Mouse (Mus musculus) CH12.LX (cell line): ENCODE results near the gene Tpd52l2. TPM values are rescaled to one million over a fixed set of nuclear protein-coding genes. Genes with fewer than 3 reads are reported as not detected.
A peak's percentile ranks its signal among the peaks of the same experiment; 100 is the strongest.

Experiments used
- DNase-seq: peaks from one replicate; pipeline ENCODE4 v3.0.0-alpha.2; 2013; ENCODE audit errors: extremely low read depth
- H3K27ac ChIP-seq: 2 replicates; pipeline ENCODE4 v1.5.1; 2012; ENCODE audit warnings: low read depth, mild to moderate bottlenecking, control low read depth, moderate library complexity; ENCODE audit not compliant: insufficient read depth
- H3K27me3 ChIP-seq: replicated peaks from 2 replicates; pipeline ENCODE3; 2012; ENCODE audit warnings: inconsistent platforms
- H3K36me3 ChIP-seq, 2 experiments: replicated peaks in 1 of 2; 2 replicates each; pipeline versions ENCODE3 to v1.6.1; 2012; ENCODE audit warnings: inconsistent platforms in 1 of 2, low read length in 1 of 2, mild to moderate bottlenecking in 1 of 2, mixed read lengths in 1 of 2, moderate library complexity in 1 of 2; ENCODE audit not compliant: control insufficient read depth in 1 of 2, insufficient read depth in 1 of 2
- H3K4me1 ChIP-seq, 2 experiments: 2 replicates each; pipeline ENCODE4 v1.6.1; 2012; ENCODE audit warnings: inconsistent platforms in 1 of 2, moderate library complexity in 1 of 2; ENCODE audit not compliant: insufficient read depth in 2 of 2, control insufficient read depth in 1 of 2
- H3K4me2 ChIP-seq: 2 replicates; pipeline ENCODE4 v1.6.1; 2012; ENCODE audit warnings: low read depth, mild to moderate bottlenecking, control low read depth; ENCODE audit not compliant: poor library complexity, insufficient read depth, severe bottlenecking
- H3K4me3 ChIP-seq, 3 experiments: fragments of 150-350 bp in 1 of 3; sonication (generic) in 1 of 3; replicated peaks in 1 of 3; 2 replicates each; pipeline versions ENCODE3 to v1.5.1; 2011 to 2012; ENCODE audit warnings: low read depth in 2 of 3, low read length in 2 of 3, mild to moderate bottlenecking in 2 of 3, moderate library complexity in 2 of 3, control low read depth in 1 of 3, improper control_type of control experiment in 1 of 3, inconsistent platforms in 1 of 3, mixed read lengths in 1 of 3; ENCODE audit not compliant: poor library complexity in 1 of 3
- H3K79me2 ChIP-seq: replicated peaks from 2 replicates; pipeline ENCODE4 v1.6.1; 2012; ENCODE audit warnings: mild to moderate bottlenecking, moderate library complexity; ENCODE audit not compliant: control insufficient read depth, poor library complexity, insufficient read depth, severe bottlenecking; ENCODE audit errors: extremely low read depth
- H3K9ac ChIP-seq: 2 replicates; pipeline ENCODE4 v1.6.1; 2012; ENCODE audit warnings: low read depth, mild to moderate bottlenecking, control low read depth, moderate library complexity; ENCODE audit not compliant: insufficient read depth
- H3K9me3 ChIP-seq: replicated peaks from 2 replicates; pipeline ENCODE3; 2012; ENCODE audit warnings: low read length, inconsistent platforms, mixed read lengths
- BHLHE40 ChIP-seq: IDR thresholded peaks from 2 replicates; pipeline ENCODE4 v1.6.1; 2011; ENCODE audit warnings: mild to moderate bottlenecking, low read depth, low read length, improper control_type of control experiment
- CHD2 ChIP-seq: IDR thresholded peaks from 2 replicates; pipeline ENCODE4 v1.6.1; 2011; ENCODE audit warnings: low read length, improper control_type of control experiment
- CTCF ChIP-seq, 2 experiments: IDR thresholded peaks in 1 of 2; conservative IDR thresholded peaks in 1 of 2; 2 replicates each; pipeline ENCODE4 v1.5.1; 2011 to 2012; ENCODE audit warnings: low read depth in 2 of 2, low read length in 2 of 2, improper control_type of control experiment in 1 of 2, inconsistent platforms in 1 of 2, mild to moderate bottlenecking in 1 of 2, moderate library complexity in 1 of 2
- E2F4 ChIP-seq: IDR thresholded peaks from 2 replicates; pipeline ENCODE4 v1.6.1; 2011; ENCODE audit warnings: low read depth, low read length, improper control_type of control experiment; ENCODE audit not compliant: insufficient replicate concordance
- ELF1 ChIP-seq: IDR thresholded peaks from 2 replicates; pipeline ENCODE4 v1.6.1; 2014; ENCODE audit warnings: low read depth, mild to moderate bottlenecking, inconsistent platforms, low read length, improper control_type of control experiment
- EP300 ChIP-seq: IDR thresholded peaks from 2 replicates; pipeline ENCODE4 v1.6.1; 2011; ENCODE audit warnings: low read length, improper control_type of control experiment
- ETS1 ChIP-seq: conservative IDR thresholded peaks from 2 replicates; pipeline ENCODE4 v1.6.1; 2012; ENCODE audit warnings: low read depth, mild to moderate bottlenecking, inconsistent platforms, low read length, improper control_type of control experiment, moderate library complexity
- GABPA ChIP-seq: IDR thresholded peaks from 2 replicates; pipeline ENCODE4 v1.6.1; 2012; ENCODE audit warnings: low read depth, low read length, improper control_type of control experiment, inconsistent platforms; ENCODE audit not compliant: insufficient replicate concordance
- HCFC1 ChIP-seq: IDR thresholded peaks from 2 replicates; pipeline ENCODE4 v1.6.1; 2012; ENCODE audit warnings: low read depth, mild to moderate bottlenecking, inconsistent platforms, low read length, improper control_type of control experiment
- IRF4 ChIP-seq: IDR thresholded peaks from 2 replicates; pipeline ENCODE4 v1.6.1; 2014; ENCODE audit warnings: low read depth, mild to moderate bottlenecking, inconsistent platforms, low read length, improper control_type of control experiment
- JUN ChIP-seq: IDR thresholded peaks from 2 replicates; pipeline ENCODE4 v1.6.1; 2011; ENCODE audit warnings: low read depth, mild to moderate bottlenecking, low read length, improper control_type of control experiment, moderate library complexity; ENCODE audit not compliant: insufficient read depth
- JUND ChIP-seq: conservative IDR thresholded peaks from 2 replicates; pipeline ENCODE4 v1.6.1; 2011; ENCODE audit warnings: low read depth, low read length, improper control_type of control experiment
- MAFK ChIP-seq: IDR thresholded peaks from 2 replicates; pipeline ENCODE4 v1.6.1; 2011; ENCODE audit warnings: low read length, improper control_type of control experiment; ENCODE audit not compliant: insufficient replicate concordance
- MEF2A ChIP-seq: IDR thresholded peaks from 2 replicates; pipeline ENCODE4 v1.6.1; 2014; ENCODE audit warnings: low read depth, mild to moderate bottlenecking, inconsistent platforms, low read length, improper control_type of control experiment, borderline replicate concordance
- MXI1 ChIP-seq: IDR thresholded peaks from 2 replicates; pipeline ENCODE4 v1.6.1; 2011; ENCODE audit warnings: mild to moderate bottlenecking, low read depth, low read length, improper control_type of control experiment
- POLR2A ChIP-seq: IDR thresholded peaks from 2 replicates; pipeline ENCODE4 v1.6.1; 2011; ENCODE audit warnings: low read depth, mild to moderate bottlenecking, improper control_type of control experiment, low read length
- POLR2AphosphoS2 ChIP-seq: IDR thresholded peaks from 2 replicates; pipeline ENCODE4 v1.6.1; 2011; ENCODE audit warnings: low read depth, low read length, improper control_type of control experiment
- SIN3A ChIP-seq: IDR thresholded peaks from 2 replicates; pipeline ENCODE4 v1.6.1; 2012; ENCODE audit warnings: low read length, improper control_type of control experiment, inconsistent platforms
- TBP ChIP-seq: conservative IDR thresholded peaks from 2 replicates; pipeline ENCODE4 v1.6.1; 2011; ENCODE audit warnings: low read depth, low read length, improper control_type of control experiment
- TCF12 ChIP-seq: IDR thresholded peaks from 2 replicates; pipeline ENCODE4 v1.6.1; 2014; ENCODE audit warnings: low read depth, mild to moderate bottlenecking, inconsistent platforms, low read length, improper control_type of control experiment
- UBTF ChIP-seq: IDR thresholded peaks from 2 replicates; pipeline ENCODE4 v1.6.1; 2012; ENCODE audit warnings: low read depth, mild to moderate bottlenecking, inconsistent platforms, low read length, improper control_type of control experiment, moderate library complexity
- USF1 ChIP-seq: IDR thresholded peaks from 2 replicates; pipeline ENCODE4 v1.6.1; 2014; ENCODE audit warnings: low read depth, mild to moderate bottlenecking, inconsistent platforms, low read length, improper control_type of control experiment
- USF2 ChIP-seq: conservative IDR thresholded peaks from 2 replicates; pipeline ENCODE4 v1.6.1; 2011; ENCODE audit warnings: low read depth, low read length, improper control_type of control experiment
- ZC3H11A ChIP-seq: IDR thresholded peaks from 2 replicates; pipeline ENCODE4 v1.6.1; 2012; ENCODE audit warnings: low read depth, mild to moderate bottlenecking, inconsistent platforms, low read length, improper control_type of control experiment
- ZKSCAN1 ChIP-seq: IDR thresholded peaks from 2 replicates; pipeline ENCODE4 v1.6.1; 2012; ENCODE audit warnings: low read depth, inconsistent platforms, low read length, improper control_type of control experiment, borderline replicate concordance
- ZNF384 ChIP-seq: IDR thresholded peaks from 2 replicates; pipeline ENCODE4 v1.6.1; 2012; ENCODE audit warnings: low read depth, low read length, improper control_type of control experiment, inconsistent platforms
- dilution Hi-C: fragments of 300-500 bp; cut with MboI; formaldehyde crosslinking; loops from 2 replicates; pipeline ENCODE4 v1.14.3; 2020; ENCODE audit warnings: low sequenced_read_pairs; ENCODE audit not compliant: extremely low pct_unique_long_range_greater_than_20kb, extremely low pct_ligation_motif_present
- in situ Hi-C: fragments of 300-500 bp; cut with MboI; formaldehyde crosslinking; loops from 3 replicates; pipeline ENCODE4 v1.14.3; 2019; ENCODE audit warnings: low sequenced_read_pairs, low pct_ligation_motif_present, low pct_unique_long_range_greater_than_20kb, mixed read lengths
- polyA plus RNA-seq: library from polyadenylated mRNA; unstranded; fragments of >175 nt; gene quantifications from 2 replicates; pipeline ENCODE4 v1.2.1, GENCODE M21; 2012; ENCODE audit warnings: low read depth; ENCODE audit not compliant: insufficient read length
- total RNA-seq, 2 experiments: library from RNA; depleted of rRNA; stranded (reverse); fragments of 300-350 nt in 1 of 2; fragments of >200 nt in 1 of 2; gene quantifications; 2 replicates each; pipeline ENCODE4 v1.2.3; 2012 to 2014

The Tpd52l2 gene
- total and polyA plus RNA-seq, 3 experiments = 80.7 to 126 (median 92.0) TPM

DNA sequence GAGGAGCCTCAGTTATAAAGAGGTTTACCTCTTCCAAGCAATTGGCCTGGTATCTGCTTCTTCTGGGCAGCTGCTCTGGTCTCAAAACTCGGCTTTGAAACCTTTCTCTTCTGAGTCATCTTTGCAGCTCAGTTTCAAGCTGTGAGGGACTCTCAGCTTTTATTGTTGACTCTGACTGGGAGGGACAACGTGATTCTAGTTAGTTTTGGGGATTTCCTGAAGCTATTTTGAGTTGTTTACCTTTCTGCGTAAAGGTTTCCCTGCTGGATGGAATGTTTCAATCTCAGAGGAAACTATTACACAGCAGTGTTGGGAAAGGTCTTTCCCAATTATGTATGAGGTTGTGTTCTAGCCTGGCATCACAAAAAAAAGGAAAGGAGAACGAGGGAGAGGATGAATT lies 1.7 kb downstream of the Tpd52l2 start:
- peaks cover 0 to 24% of the 10 kb centered on the region in 2 experiments; a peak in 3 of 4 replicates for H3K4me1 ChIP-seq
- dilution Hi-C loops = no loop called here
- peaks cover 31 to 55% of the 10 kb centered on the region in 2 experiments for H3K36me3 ChIP-seq
- in situ Hi-C loops = loop anchor here (25.0 kb wide), 1 partner anchor 311 kb away; the partner anchor contains the start of gene Ppdpf
- peaks cover 36% of the 10 kb centered on the region for H3K79me2 ChIP-seq
- no peaks in the 10 kb centered on the region for H3K9me3 ChIP-seq
- no peaks in the 10 kb centered on the region for H3K27me3 ChIP-seq
- no peak for TF ChIP-seq ZC3H11A
- TF ChIP-seq ELF1 = no peak
- TF ChIP-seq CTCF (conservative IDR thresholded peaks at IDR 0.05 in 1 of 2, IDR thresholded peaks at IDR 0.05 in 1 of 2; ENCODE audit: low read depth in 2 of 2, low read length in 2 of 2) = no peak
- TF ChIP-seq UBTF = no peak
- TF ChIP-seq EP300 = no peak
- TF ChIP-seq TBP = no peak
- TF ChIP-seq JUND = no peak
- no peak for TF ChIP-seq ZKSCAN1
- TF ChIP-seq HCFC1 = no peak
- no peak for TF ChIP-seq TCF12
- no peak for TF ChIP-seq ZNF384
- no peak for TF ChIP-seq CHD2
- TF ChIP-seq JUN = peak; percentile 7; the same call in 1 of the 2 replicates
- 0 out of 2 replicates have a peak, but pooled peaks have one; percentile 25 for TF ChIP-seq MXI1
- no peak for TF ChIP-seq GABPA
- TF ChIP-seq SIN3A = 0 out of 2 replicates have a peak, but pooled peaks have one; percentile 38
- peak; percentile 65; the same call in 1 of the 2 replicates for TF ChIP-seq ETS1
- TF ChIP-seq POLR2A = no peak
- peak; percentile 5; the same call in 1 of the 2 replicates for TF ChIP-seq BHLHE40
- peak; percentile 84 for TF ChIP-seq MEF2A
- TF ChIP-seq IRF4 = peak; percentile 36; the same call in 1 of the 2 replicates
- TF ChIP-seq E2F4 = no peak
- peak overlapping the region; percentile 94; the same call in 1 of the 2 replicates for H3K4me2 ChIP-seq
- peak overlapping the region; percentile 41; the same call in 1 of the 2 replicates for H3K27ac ChIP-seq
- H3K9ac ChIP-seq = no peak overlapping the region
- H3K4me3 ChIP-seq = peak overlapping the region in 1 of 3 experiments; percentile 7
- no peak for DNase-seq

DNA sequence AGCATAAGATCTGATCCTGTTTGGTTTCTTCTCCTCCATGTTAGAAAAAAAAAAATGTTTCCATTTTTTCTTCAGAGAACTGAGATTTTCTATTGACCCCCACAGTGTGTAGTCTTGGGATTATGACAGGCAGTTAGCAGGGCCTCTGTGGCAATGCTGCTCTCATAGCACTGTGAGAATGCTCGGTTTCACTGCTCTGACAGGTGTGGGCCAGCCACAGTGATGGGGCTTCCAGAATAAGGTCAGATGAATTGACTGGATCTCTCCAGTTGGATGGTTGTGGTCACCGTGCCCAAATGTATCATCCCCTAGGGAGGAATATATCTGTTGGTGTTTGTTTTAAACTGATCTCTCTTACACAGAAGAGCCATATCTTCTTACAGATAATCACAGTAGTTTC lies 12.2 kb downstream of the Tpd52l2 start:
- no peak overlapping the region for H3K27ac ChIP-seq
- in situ Hi-C loops = no loop called here
- H3K4me2 ChIP-seq = no peak overlapping the region
- peaks cover 81 to 96% of the 10 kb centered on the region in 2 experiments for H3K36me3 ChIP-seq
- dilution Hi-C loops = no loop called here
- H3K27me3 ChIP-seq = no peaks in the 10 kb centered on the region
- peaks cover 0 to 7% of the 10 kb centered on the region in 2 experiments; a peak in 1 of 4 replicates for H3K4me1 ChIP-seq
- no peak overlapping the region for H3K4me3 ChIP-seq
- H3K9ac ChIP-seq = no peak overlapping the region
- no peak for DNase-seq
- H3K9me3 ChIP-seq = no peaks in the 10 kb centered on the region
- H3K79me2 ChIP-seq = peaks cover 7% of the 10 kb centered on the region; the same call in 1 of the 2 replicates
- TF ChIP-seq TBP (no peak), ZNF384 (no peak), POLR2AphosphoS2 (no peak), SIN3A (no peak), MAFK (no peak), ELF1 (no peak), MEF2A (no peak), HCFC1 (no peak), POLR2A (no peak), USF2 (no peak), USF1 (no peak)
